Mouse (Mus musculus): Measurements from ENCODE around the gene Mypop. TPM values are rescaled to one million over a fixed set of nuclear protein-coding genes. Genes with fewer than 3 reads are reported as not detected.

The Mypop gene
- polyA plus RNA-seq, 1 experiment from 2014 or later: 3.3 TPM

DNA sequence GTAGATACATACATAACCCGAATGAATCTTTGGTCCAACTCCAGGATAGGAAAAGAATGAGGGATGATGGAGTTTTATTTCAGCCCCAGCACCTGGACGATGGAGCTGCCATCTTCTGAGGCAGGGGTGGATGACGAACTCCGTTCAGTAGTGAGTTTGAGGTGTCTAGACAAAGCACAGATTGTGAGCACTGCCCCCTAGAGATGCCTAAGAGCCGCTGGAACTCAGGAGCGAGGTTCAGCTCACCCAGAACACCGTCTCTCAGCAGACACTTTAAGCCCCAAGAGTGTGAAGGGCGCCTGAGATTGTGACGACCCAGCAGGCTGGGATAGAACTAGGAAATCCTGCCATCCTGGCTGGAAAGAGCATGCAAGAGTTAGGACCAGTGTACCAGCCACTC is 7.8 kb downstream of the Mypop start:
- Histone ChIP-seq H3K4me3 (no peak overlapping the region), H3K9me3 (no peaks in the 10 kb centered on the region), H3K4me1 (peaks cover 22% of the 10 kb centered on the region), H3K36me3 (peaks cover 19% of the 10 kb centered on the region; the same call in 1 of the 2 replicates), H3K27ac (no peak overlapping the region), H3K27me3 (ENCODE audit: insufficient read depth, poor library complexity, severe bottlenecking) (peaks cover 2% of the 10 kb centered on the region; the same call in 1 of the 2 replicates)
- DNase-seq (ENCODE audit: low spot score): no peak
- 46% methylated on average over 9 of the region's 9 CpGs for WGBS

DNA sequence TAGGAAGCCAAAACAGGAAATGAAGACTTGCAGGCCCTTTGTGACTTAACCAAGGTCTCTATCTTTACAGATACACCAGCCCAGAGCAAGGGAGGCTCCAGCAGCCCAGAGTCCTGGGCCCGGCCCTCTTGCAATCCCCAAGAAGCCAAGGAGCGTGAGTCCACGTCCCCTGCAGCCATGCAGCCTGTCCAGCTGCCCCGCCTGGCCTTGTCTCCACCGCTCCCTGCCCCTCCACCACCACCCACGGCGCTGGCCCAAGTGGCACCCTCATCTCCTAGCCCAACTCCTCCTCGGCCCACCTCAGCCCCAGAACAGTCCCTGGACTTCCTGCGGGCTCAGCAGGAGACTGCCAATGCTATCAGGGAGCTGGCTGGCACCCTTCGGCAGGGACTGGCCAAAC is 9.4 kb downstream of the Mypop start:
- WGBS: 29% methylated on average over 10 of the region's 10 CpGs

GRCm38 (mm10) chr7:19001066-19001806 is 10.2 kb downstream of the Mypop start:
- Histone ChIP-seq H3K36me3 (peaks cover 28% of the 10 kb centered on the region), H3K4me3 (peak overlapping the region; percentile 63), H3K27me3 (ENCODE audit: insufficient read depth, poor library complexity, severe bottlenecking) (no peaks in the 10 kb centered on the region), H3K4me1 (peaks cover 43% of the 10 kb centered on the region), H3K9me3 (no peaks in the 10 kb centered on the region), H3K27ac (peak overlapping the region; percentile 91)
- DNase-seq (ENCODE audit: low spot score): no peak
- WGBS: 27% methylated on average over 18 of the region's 18 CpGs

More for the DNA sequence above, 9.4 kb downstream of the Mypop start:
- no peak for DNase-seq (ENCODE audit: low spot score)
- peak overlapping the region; percentile 63 for H3K4me3 ChIP-seq
- H3K27me3 ChIP-seq (ENCODE audit: insufficient read depth, poor library complexity, severe bottlenecking): no peaks in the 10 kb centered on the region
- H3K9me3 ChIP-seq: no peaks in the 10 kb centered on the region
- H3K36me3 ChIP-seq: peaks cover 25% of the 10 kb centered on the region
- H3K27ac ChIP-seq: peak overlapping the region; percentile 91
- H3K4me1 ChIP-seq: peaks cover 35% of the 10 kb centered on the region

- peak overlapping the region; percentile 91; the same call in 1 of the 2 replicates for H3K27ac ChIP-seq
- WGBS: 73% methylated on average over 3 of the region's 3 CpGs
- H3K27me3 ChIP-seq (ENCODE audit: insufficient read depth, poor library complexity, severe bottlenecking): no peaks in the 10 kb centered on the region
- H3K4me1 ChIP-seq: peaks cover 48% of the 10 kb centered on the region
- H3K36me3 ChIP-seq: peaks cover 26% of the 10 kb centered on the region
- DNase-seq (ENCODE audit: low spot score): no peak
- H3K9me3 ChIP-seq: no peaks in the 10 kb centered on the region
- H3K4me3 ChIP-seq: peak overlapping the region; percentile 63; the same call in 1 of the 2 replicates
Observed at GRCm38 (mm10) chr7:19001807-19002085, 10.7 kb downstream of the Mypop start.

- whole genome bisulfite sequencing: 35% methylated on average over 4 of the region's 4 CpGs
- peaks cover 51% of the 10 kb centered on the region for H3K4me1 ChIP-seq
Observed at GRCm38 (mm10) chr7:19002115-19002514, 11.1 kb downstream of the Mypop start.

GRCm38 (mm10) chr7:19002848-19003498 is 11.9 kb downstream of the Mypop start:
- peak; percentile 94 for DNase-seq (ENCODE audit: low spot score)
- H3K27me3 ChIP-seq (ENCODE audit: insufficient read depth, poor library complexity, severe bottlenecking): no peaks in the 10 kb centered on the region
- peaks cover 58% of the 10 kb centered on the region for H3K4me1 ChIP-seq
- H3K4me3 ChIP-seq: peak overlapping the region; percentile 57
- H3K9me3 ChIP-seq: no peaks in the 10 kb centered on the region
- 3% methylated on average over 17 of the region's 17 CpGs for WGBS
- peak overlapping the region; percentile 91 for H3K27ac ChIP-seq
- peaks cover 26% of the 10 kb centered on the region for H3K36me3 ChIP-seq

More at GRCm38 (mm10) chr7:19002115-19002514, 11.1 kb downstream of the Mypop start:
- DNase-seq (ENCODE audit: low spot score): no peak
- H3K36me3 ChIP-seq: peaks cover 30% of the 10 kb centered on the region
- H3K27me3 ChIP-seq (ENCODE audit: insufficient read depth, poor library complexity, severe bottlenecking): no peaks in the 10 kb centered on the region
- H3K27ac ChIP-seq: peak overlapping the region; percentile 91
- H3K4me3 ChIP-seq: peak overlapping the region; percentile 57
- H3K9me3 ChIP-seq: no peaks in the 10 kb centered on the region

- Histone ChIP-seq H3K27ac (peak within 1 kb of the TSS; percentile 95), H3K36me3 (peaks cover 26% of the 10 kb centered on the region), H3K4me3 (peak within 1 kb of the TSS; percentile 92), H3K4me1 (peaks cover 58% of the 10 kb centered on the region), H3K27me3 (ENCODE audit: insufficient read depth, poor library complexity, severe bottlenecking) (no peaks in the 10 kb centered on the region), H3K9me3 (no peaks in the 10 kb centered on the region)
- under 1% methylated on average over 89 of the region's 90 CpGs for WGBS
- peak; percentile 97 for DNase-seq (ENCODE audit: low spot score)
Observed at GRCm38 (mm10) chr7:19003902-19004630, 13.0 kb downstream of the Mypop start, which contains the start of gene Irf2bp1. Gene Irf2bp1, plus strand, starts transcription at chr7:19004044.

DNA sequence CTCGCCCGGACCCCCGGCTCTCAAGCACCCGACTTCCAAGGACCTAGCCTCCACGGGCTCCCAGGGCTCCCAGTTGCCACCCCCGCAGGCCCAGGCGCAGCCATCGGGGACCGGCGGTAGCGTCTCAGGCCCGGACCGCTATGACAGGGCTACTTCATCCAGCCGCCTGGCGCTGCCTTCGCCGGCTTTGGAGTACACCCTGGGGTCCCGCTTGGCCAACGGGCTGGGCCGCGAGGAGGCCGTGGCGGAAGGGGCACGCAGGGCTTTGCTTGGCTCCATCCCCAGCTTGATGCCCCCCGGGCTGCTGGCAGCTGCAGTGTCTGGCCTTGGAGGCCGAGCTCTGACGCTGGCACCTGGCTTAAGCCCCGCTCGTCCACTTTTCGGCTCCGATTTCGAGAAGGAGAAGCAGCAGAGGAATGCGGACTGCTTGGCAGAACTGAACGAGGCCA is 13.6 kb downstream of the Mypop start:
- H3K27ac ChIP-seq: peak overlapping the region; percentile 95
- no peaks in the 10 kb centered on the region for H3K27me3 ChIP-seq (ENCODE audit: insufficient read depth, poor library complexity, severe bottlenecking)
- DNase-seq (ENCODE audit: low spot score): no peak
- H3K36me3 ChIP-seq: peaks cover 26% of the 10 kb centered on the region
- no peaks in the 10 kb centered on the region for H3K9me3 ChIP-seq
- H3K4me1 ChIP-seq: peaks cover 58% of the 10 kb centered on the region
- WGBS: 7% methylated on average over 34 of the region's 34 CpGs
- peak overlapping the region; percentile 92 for H3K4me3 ChIP-seq

DNA sequence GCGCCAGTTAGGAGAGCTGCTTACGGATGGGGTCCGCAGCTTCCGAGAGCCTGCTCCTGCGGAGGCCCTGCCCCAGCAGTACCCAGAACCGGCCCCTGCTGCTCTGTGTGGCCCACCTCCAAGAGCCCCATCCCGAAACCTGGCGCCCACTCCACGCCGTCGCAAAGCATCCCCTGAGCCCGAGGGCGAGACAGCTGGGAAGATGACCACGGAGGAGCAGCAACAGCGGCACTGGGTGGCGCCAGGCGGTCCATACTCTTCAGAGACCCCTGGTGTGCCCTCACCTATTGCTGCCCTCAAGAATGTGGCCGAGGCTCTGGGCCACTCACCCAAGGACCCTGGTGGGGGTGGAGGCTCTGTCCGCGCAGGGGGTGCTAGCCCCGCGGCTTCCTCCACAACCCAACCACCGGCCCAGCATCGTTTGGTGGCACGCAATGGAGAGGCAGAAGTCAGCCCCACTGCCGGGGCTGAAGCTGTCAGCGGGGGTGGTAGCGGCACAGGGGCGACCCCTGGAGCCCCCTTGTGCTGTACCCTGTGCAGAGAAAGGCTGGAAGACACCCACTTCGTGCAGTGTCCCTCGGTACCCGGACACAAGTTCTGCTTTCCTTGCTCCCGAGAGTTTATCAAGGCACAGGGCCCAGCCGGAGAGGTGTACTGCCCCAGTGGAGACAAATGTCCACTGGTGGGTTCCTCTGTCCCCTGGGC is 14.5 kb downstream of the Mypop start:
- DNase-seq (ENCODE audit: low spot score): no peak

DNA sequence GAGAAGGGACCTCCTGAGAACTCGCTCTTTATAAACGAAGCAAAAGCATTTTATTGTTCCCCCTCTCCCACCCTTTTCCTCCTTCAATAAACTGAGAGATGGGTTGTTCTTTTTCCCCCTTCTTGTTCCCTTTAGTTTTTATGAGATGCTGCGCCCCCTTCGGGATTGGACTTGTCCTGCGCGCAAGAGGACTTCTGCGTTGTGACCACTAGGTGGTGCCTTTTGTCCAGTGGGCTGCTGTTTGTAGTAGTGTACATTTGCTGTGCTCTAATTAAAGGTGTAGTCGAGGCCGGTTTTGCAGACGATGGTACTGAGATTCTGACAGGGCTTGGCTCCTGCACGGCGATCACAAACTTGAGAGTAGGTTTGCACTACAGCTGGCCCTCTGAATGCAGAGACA is 15.4 kb downstream of the Mypop start:
- peaks cover 48% of the 10 kb centered on the region for H3K4me1 ChIP-seq
- peaks cover 26% of the 10 kb centered on the region for H3K36me3 ChIP-seq
- H3K27ac ChIP-seq: no peak overlapping the region
- 0 out of 2 replicates have a peak overlapping the region, but pooled peaks have one; percentile 92 for H3K4me3 ChIP-seq
- H3K9me3 ChIP-seq: no peaks in the 10 kb centered on the region
- no peaks in the 10 kb centered on the region for H3K27me3 ChIP-seq (ENCODE audit: insufficient read depth, poor library complexity, severe bottlenecking)
- peak; percentile 92 for DNase-seq (ENCODE audit: low spot score)
- WGBS: 9% methylated on average over 12 of the region's 12 CpGs

More for the DNA sequence above, 14.5 kb downstream of the Mypop start:
- H3K36me3 ChIP-seq: peaks cover 26% of the 10 kb centered on the region
- H3K27ac ChIP-seq: 0 out of 2 replicates have a peak overlapping the region, but pooled peaks have one; percentile 8
- WGBS: 82% methylated on average over 34 of the region's 34 CpGs
- no peaks in the 10 kb centered on the region for H3K9me3 ChIP-seq
- H3K4me1 ChIP-seq: peaks cover 54% of the 10 kb centered on the region
- peak overlapping the region; percentile 92 for H3K4me3 ChIP-seq
- no peaks in the 10 kb centered on the region for H3K27me3 ChIP-seq (ENCODE audit: insufficient read depth, poor library complexity, severe bottlenecking)

DNA sequence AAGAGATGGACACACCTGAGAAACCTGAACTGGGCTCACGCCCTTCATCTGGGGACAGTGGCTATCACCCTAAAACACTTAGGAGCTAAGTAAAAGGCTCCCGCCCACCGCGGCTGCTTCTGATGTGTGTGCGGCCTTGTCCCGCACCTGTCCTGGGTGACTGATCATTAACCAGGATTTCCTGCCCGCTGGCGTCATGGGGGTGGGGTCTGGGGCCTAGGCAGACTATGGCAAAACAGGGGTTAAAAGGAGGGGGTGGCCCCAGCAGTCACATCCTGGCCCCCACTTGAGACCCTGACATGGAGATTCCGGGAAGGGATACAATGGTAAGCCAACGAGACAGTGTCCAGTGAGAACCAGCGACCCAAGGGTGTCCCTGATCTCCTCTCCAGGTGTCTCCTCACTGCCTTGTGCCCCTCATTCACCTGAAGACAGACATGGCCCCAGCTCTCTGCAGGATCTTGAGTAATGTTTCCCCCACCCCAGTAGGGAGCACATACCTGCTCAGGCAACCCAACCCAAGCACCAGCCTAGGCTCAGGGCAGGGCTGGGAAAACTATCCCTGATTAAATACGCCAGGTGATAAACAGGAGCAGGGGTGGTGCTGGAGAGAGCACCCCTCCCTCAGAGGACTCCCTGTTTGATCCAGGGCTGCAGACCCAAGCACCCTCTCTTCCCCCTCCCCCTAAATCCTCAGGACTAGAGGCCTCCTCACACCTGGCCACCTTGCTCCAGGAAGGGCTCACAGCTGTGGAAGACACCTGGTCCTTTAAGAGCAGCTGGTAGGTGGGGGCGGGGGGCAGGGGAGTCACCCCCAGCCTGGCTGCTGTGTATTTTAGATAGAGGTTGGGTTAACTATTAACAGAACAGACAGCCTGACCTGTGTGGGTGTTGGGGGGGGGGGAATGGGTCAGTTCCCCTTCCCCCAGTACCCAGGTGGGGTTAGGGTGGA is 16.3 kb downstream of the Mypop start:
- H3K27me3 ChIP-seq (ENCODE audit: insufficient read depth, poor library complexity, severe bottlenecking): no peaks in the 10 kb centered on the region
- no peak overlapping the region for H3K4me3 ChIP-seq
- peaks cover 26% of the 10 kb centered on the region for H3K36me3 ChIP-seq
- no peak overlapping the region for H3K27ac ChIP-seq
- 70% methylated on average over 13 of the region's 13 CpGs for WGBS
- H3K9me3 ChIP-seq: no peaks in the 10 kb centered on the region
- peaks cover 53% of the 10 kb centered on the region for H3K4me1 ChIP-seq
- DNase-seq (ENCODE audit: low spot score): no peak

Data from heart, embryonic 10.5 days (tissue).